Mouse (Mus musculus): ENCODE results near the gene Ikbke. TPM values are rescaled to one million over a fixed set of nuclear protein-coding genes. Genes with fewer than 3 reads are reported as not detected.
A peak's percentile ranks its signal among the peaks of the same experiment; 100 is the strongest.

Gene Ikbke
- total and polyA plus RNA-seq, 3 experiments = 14.0 to 43.8 (median 29.5) TPM

GRCm38 (mm10) chr1:131319598-131320330 is 40.4 kb upstream of the Ikbke start:
- in situ Hi-C loops (cut with MboI; ENCODE audit: low pct_ligation_motif_present, low pct_unique_long_range_greater_than_20kb, low sequenced_read_pairs) = no loop called here
- no peak overlapping the region for H3K4me3 ChIP-seq (replicated peaks in 1 of 3; ENCODE audit: low read depth in 2 of 3, low read length in 2 of 3, poor library complexity in 1 of 3)
- dilution Hi-C loops (cut with MboI; ENCODE audit: extremely low pct_ligation_motif_present, extremely low pct_unique_long_range_greater_than_20kb, low sequenced_read_pairs) = no loop called here
- no peak for TF ChIP-seq MEF2A (IDR thresholded peaks at IDR 0.05; ENCODE audit: borderline replicate concordance, low read depth, low read length)
- TF ChIP-seq KAT2A (IDR thresholded peaks at IDR 0.05; ENCODE audit: insufficient replicate concordance, low read length) = no peak
- TF ChIP-seq SMC3 (IDR thresholded peaks at IDR 0.05; ENCODE audit: low read depth, low read length) = peak; percentile 20; the same call in 1 of the 2 replicates
- H3K79me2 ChIP-seq (replicated peaks; ENCODE audit: control insufficient read depth, extremely low read depth, insufficient read depth, poor library complexity, severe bottlenecking) = no peaks in the 10 kb centered on the region
- DNase-seq (ENCODE audit: extremely low read depth) = no peak
- no peak overlapping the region for H3K27ac ChIP-seq (ENCODE audit: insufficient read depth, low read depth)
- no peaks in the 10 kb centered on the region for H3K9me3 ChIP-seq (replicated peaks; ENCODE audit: low read length)
- peaks cover 25 to 76% of the 10 kb centered on the region in 2 experiments for H3K36me3 ChIP-seq (replicated peaks in 1 of 2; ENCODE audit: control insufficient read depth in 1 of 2, insufficient read depth in 1 of 2, low read length in 1 of 2)
- no peak overlapping the region for H3K9ac ChIP-seq (ENCODE audit: insufficient read depth, low read depth)
- H3K4me2 ChIP-seq (ENCODE audit: insufficient read depth, low read depth, poor library complexity, severe bottlenecking) = no peak overlapping the region
- no peaks in the 10 kb centered on the region for H3K27me3 ChIP-seq (replicated peaks)
- H3K4me1 ChIP-seq (ENCODE audit: control insufficient read depth in 1 of 2, insufficient read depth in 2 of 2) = no peaks in the 10 kb centered on the region

- H3K4me2 ChIP-seq (ENCODE audit: insufficient read depth, low read depth, poor library complexity, severe bottlenecking) = no peak overlapping the region
- no peak overlapping the region for H3K4me3 ChIP-seq (replicated peaks in 1 of 3; ENCODE audit: low read depth in 2 of 3, low read length in 2 of 3, poor library complexity in 1 of 3)
- no peak for DNase-seq (ENCODE audit: extremely low read depth)
- no peak for TF ChIP-seq MYC (IDR thresholded peaks at IDR 0.05; ENCODE audit: low read depth, low read length)
- no peak for TF ChIP-seq ZNF384 (IDR thresholded peaks at IDR 0.05; ENCODE audit: low read depth, low read length)
- TF ChIP-seq PAX5 (IDR thresholded peaks at IDR 0.05; ENCODE audit: low read length) = no peak
- no peak for TF ChIP-seq ZC3H11A (IDR thresholded peaks at IDR 0.05; ENCODE audit: low read depth, low read length)
- TF ChIP-seq ELF1 (IDR thresholded peaks at IDR 0.05; ENCODE audit: low read depth, low read length) = no peak
- no peak for TF ChIP-seq USF2 (conservative IDR thresholded peaks at IDR 0.05; ENCODE audit: low read depth, low read length)
- no peaks in the 10 kb centered on the region for H3K9me3 ChIP-seq (replicated peaks; ENCODE audit: low read length)
- H3K36me3 ChIP-seq (replicated peaks in 1 of 2; ENCODE audit: control insufficient read depth in 1 of 2, insufficient read depth in 1 of 2, low read length in 1 of 2) = peaks cover 24 to 78% of the 10 kb centered on the region in 2 experiments
- H3K27me3 ChIP-seq (replicated peaks) = no peaks in the 10 kb centered on the region
- H3K27ac ChIP-seq (ENCODE audit: insufficient read depth, low read depth) = no peak overlapping the region
- dilution Hi-C loops (cut with MboI; ENCODE audit: extremely low pct_ligation_motif_present, extremely low pct_unique_long_range_greater_than_20kb, low sequenced_read_pairs) = no loop called here
- H3K9ac ChIP-seq (ENCODE audit: insufficient read depth, low read depth) = no peak overlapping the region
- no peaks in the 10 kb centered on the region for H3K79me2 ChIP-seq (replicated peaks; ENCODE audit: control insufficient read depth, extremely low read depth, insufficient read depth, poor library complexity, severe bottlenecking)
- H3K4me1 ChIP-seq (ENCODE audit: control insufficient read depth in 1 of 2, insufficient read depth in 2 of 2) = peaks cover 0 to 3% of the 10 kb centered on the region in 2 experiments; a peak in 1 of 4 replicates
- in situ Hi-C loops (cut with MboI; ENCODE audit: low pct_ligation_motif_present, low pct_unique_long_range_greater_than_20kb, low sequenced_read_pairs) = no loop called here
These were observed 39.0 kb upstream of the Ikbke start for GRCm38 (mm10) chr1:131318397-131318796.

DNA sequence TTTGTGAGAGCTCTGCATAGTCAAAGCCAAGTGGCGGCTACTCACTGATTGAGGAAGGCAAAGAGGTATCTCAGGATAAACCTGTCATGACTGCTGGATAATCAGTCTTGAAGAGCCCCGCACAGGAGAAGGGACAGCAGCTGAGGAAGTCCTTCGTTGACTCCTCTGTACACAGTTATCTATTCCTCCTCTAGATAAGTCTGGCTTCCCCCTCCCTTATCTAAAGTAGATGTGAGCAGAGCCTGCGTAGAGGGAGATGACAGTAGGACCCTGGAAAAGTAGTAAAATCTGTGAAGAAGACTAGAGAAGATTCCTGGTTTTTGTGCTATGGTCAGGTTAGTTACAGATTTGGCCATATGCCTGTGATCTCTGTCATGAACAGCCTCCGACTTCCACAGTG is 38.2 kb upstream of the Ikbke start:
- peaks cover 24 to 81% of the 10 kb centered on the region in 2 experiments for H3K36me3 ChIP-seq (replicated peaks in 1 of 2; ENCODE audit: control insufficient read depth in 1 of 2, insufficient read depth in 1 of 2, low read length in 1 of 2)

More for the DNA sequence above, 38.2 kb upstream of the Ikbke start:
- no peaks in the 10 kb centered on the region for H3K27me3 ChIP-seq (replicated peaks)
- no peaks in the 10 kb centered on the region for H3K79me2 ChIP-seq (replicated peaks; ENCODE audit: control insufficient read depth, extremely low read depth, insufficient read depth, poor library complexity, severe bottlenecking)
- TF ChIP-seq HCFC1 (IDR thresholded peaks at IDR 0.05; ENCODE audit: low read depth, low read length) (no peak), POLR2A (IDR thresholded peaks at IDR 0.05; ENCODE audit: low read depth, low read length) (no peak), ZKSCAN1 (IDR thresholded peaks at IDR 0.05; ENCODE audit: borderline replicate concordance, low read depth, low read length) (no peak), IRF4 (IDR thresholded peaks at IDR 0.05; ENCODE audit: low read depth, low read length) (no peak), ZMIZ1 (IDR thresholded peaks at IDR 0.05; ENCODE audit: low read depth, low read length) (no peak), ELF1 (IDR thresholded peaks at IDR 0.05; ENCODE audit: low read depth, low read length) (no peak), NELFE (IDR thresholded peaks at IDR 0.05; ENCODE audit: low read depth, low read length) (no peak), GABPA (IDR thresholded peaks at IDR 0.05; ENCODE audit: insufficient replicate concordance, low read depth, low read length) (no peak), EP300 (IDR thresholded peaks at IDR 0.05; ENCODE audit: low read length) (no peak), ETS1 (conservative IDR thresholded peaks at IDR 0.05; ENCODE audit: low read depth, low read length) (no peak), POLR2AphosphoS2 (IDR thresholded peaks at IDR 0.05; ENCODE audit: low read depth, low read length) (no peak), SIN3A (IDR thresholded peaks at IDR 0.05; ENCODE audit: low read length) (no peak), CHD2 (IDR thresholded peaks at IDR 0.05; ENCODE audit: low read length) (no peak)
- DNase-seq (ENCODE audit: extremely low read depth) = no peak
- H3K4me1 ChIP-seq (ENCODE audit: control insufficient read depth in 1 of 2, insufficient read depth in 2 of 2) = peaks cover 0 to 7% of the 10 kb centered on the region in 2 experiments; a peak in 1 of 4 replicates
- H3K9me3 ChIP-seq (replicated peaks; ENCODE audit: low read length) = no peaks in the 10 kb centered on the region
- no peak overlapping the region for H3K9ac ChIP-seq (ENCODE audit: insufficient read depth, low read depth)
- dilution Hi-C loops (cut with MboI; ENCODE audit: extremely low pct_ligation_motif_present, extremely low pct_unique_long_range_greater_than_20kb, low sequenced_read_pairs) = no loop called here
- H3K27ac ChIP-seq (ENCODE audit: insufficient read depth, low read depth) = no peak overlapping the region
- no peak overlapping the region for H3K4me3 ChIP-seq (replicated peaks in 1 of 3; ENCODE audit: low read depth in 2 of 3, low read length in 2 of 3, poor library complexity in 1 of 3)
- H3K4me2 ChIP-seq (ENCODE audit: insufficient read depth, low read depth, poor library complexity, severe bottlenecking) = no peak overlapping the region
- in situ Hi-C loops (cut with MboI; ENCODE audit: low pct_ligation_motif_present, low pct_unique_long_range_greater_than_20kb, low sequenced_read_pairs) = no loop called here
